Mouse (Mus musculus) liver, embryonic 16.5 days (tissue): ENCODE measurements around the gene Spag16. TPM values are rescaled to one million over a fixed set of nuclear protein-coding genes. Genes with fewer than 3 reads are reported as not detected.

Experiments used
- ATAC-seq: fragments of 200-750 bp; cut with Nextera tagmentation; 2 replicates; pipeline ENCODE4 v1.8.0; 2017; ENCODE audit warnings: low read depth, mild to moderate bottlenecking, moderate number of reproducible peaks, moderate library complexity
- H3K27ac ChIP-seq: fragments of 300-500 bp; sonication (generic); 2 replicates; pipeline ENCODE4 v1.5.1; 2014; ENCODE audit warnings: mild to moderate bottlenecking, low read length
- H3K27me3 ChIP-seq: fragments of 300-500 bp; sonication (generic); 2 replicates; pipeline ENCODE4 v1.6.1; 2014; ENCODE audit warnings: low read depth, low read length, mixed read lengths; ENCODE audit not compliant: control insufficient read depth, insufficient read depth
- H3K36me3 ChIP-seq: fragments of 300-500 bp; sonication (generic); 2 replicates; pipeline ENCODE4 v1.6.1; 2014; ENCODE audit warnings: mild to moderate bottlenecking; ENCODE audit not compliant: control insufficient read depth, insufficient read depth
- H3K4me1 ChIP-seq: fragments of 300-500 bp; sonication (generic); 2 replicates; pipeline ENCODE4 v1.6.1; 2014; ENCODE audit warnings: low read depth, low read length, mixed read lengths; ENCODE audit not compliant: control insufficient read depth
- H3K4me2 ChIP-seq: fragments of 300-500 bp; sonication (generic); 2 replicates; pipeline ENCODE4 v1.6.1; 2014; ENCODE audit warnings: low read depth, low read length, mixed read lengths
- H3K4me3 ChIP-seq: fragments of 300-500 bp; sonication (generic); 2 replicates; pipeline ENCODE4 v1.5.1; 2014; ENCODE audit warnings: low read depth, mild to moderate bottlenecking, low read length
- H3K9ac ChIP-seq: fragments of 300-500 bp; sonication (generic); 2 replicates; pipeline ENCODE4 v1.6.1; 2014; ENCODE audit warnings: low read depth, low read length
- H3K9me3 ChIP-seq: fragments of 300-500 bp; sonication (generic); replicated peaks from 2 replicates; pipeline ENCODE4 v1.6.1; 2016; ENCODE audit warnings: low read length; ENCODE audit not compliant: control insufficient read depth
- WGBS: fragments of 180-500 bp; shearing (Covaris S2); extraction: QIAGEN DNeasy Blood & Tissue Kit; methylation state at CpG from one replicate; pipeline ENCODE4 v1.1.7; 2014; ENCODE audit not compliant: insufficient replicate concordance; 5-methylcytosine and 5-hydroxymethylcytosine counted together
- polyA plus RNA-seq: library from polyadenylated mRNA; unstranded; fragments of >200 nt; fragmentation: Nextera tagmentation; extraction: Ambion mirVana; gene quantifications from 2 replicates; pipeline ENCODE4 v1.2.1, GENCODE M21; 2015

The Spag16 gene
- polyA plus RNA-seq, 1 experiment from 2014 or later, result not detected

GRCm38 (mm10) chr1:70518918-70519317 is 692.1 kb downstream of the Spag16 start:
- no peaks in the 10 kb centered on the region for H3K36me3 ChIP-seq
- no peak for ATAC-seq
- H3K9ac ChIP-seq, result no peak overlapping the region
- no peak overlapping the region for H3K27ac ChIP-seq
- H3K27me3 ChIP-seq, result no peaks in the 10 kb centered on the region
- no peaks in the 10 kb centered on the region for H3K4me1 ChIP-seq
- H3K4me3 ChIP-seq, result no peak overlapping the region
- no peaks in the 10 kb centered on the region; the same call in 1 of the 2 replicates for H3K9me3 ChIP-seq
- H3K4me2 ChIP-seq, result no peak overlapping the region

- H3K9me3 ChIP-seq, result no peaks in the 10 kb centered on the region; the same call in 1 of the 2 replicates
- no peaks in the 10 kb centered on the region for H3K36me3 ChIP-seq
- H3K27ac ChIP-seq, result no peak overlapping the region
- no peak overlapping the region for H3K9ac ChIP-seq
- ATAC-seq, result no peak
- H3K4me3 ChIP-seq, result no peak overlapping the region
- 56% methylated on average over 2 of the region's 2 CpGs for WGBS
- no peak overlapping the region for H3K4me2 ChIP-seq
- H3K27me3 ChIP-seq, result no peaks in the 10 kb centered on the region
- no peaks in the 10 kb centered on the region for H3K4me1 ChIP-seq
Observed at GRCm38 (mm10) chr1:70527134-70527533, 700.4 kb downstream of the Spag16 start.

DNA sequence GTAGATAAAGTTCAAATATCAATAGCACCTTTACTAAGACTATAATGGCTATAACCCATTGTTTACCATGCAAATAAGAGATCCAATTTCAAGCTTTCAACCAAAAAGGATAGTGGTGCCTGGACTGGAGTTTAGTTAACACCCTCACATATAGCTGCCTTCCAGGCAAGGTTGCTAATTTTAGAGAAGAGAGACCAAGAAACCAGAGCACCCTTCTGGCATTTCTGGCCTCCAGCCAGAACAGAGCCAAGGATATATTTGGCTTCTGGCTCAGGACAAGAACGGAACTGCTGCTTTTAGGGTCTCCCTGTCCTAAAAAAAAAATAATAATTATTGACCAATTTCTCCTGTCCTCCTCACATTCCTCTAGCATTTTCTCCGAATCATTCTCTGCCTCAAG is 703.0 kb downstream of the Spag16 start:
- no peak overlapping the region for H3K9ac ChIP-seq
- no peak overlapping the region for H3K4me2 ChIP-seq
- no peaks in the 10 kb centered on the region for H3K4me1 ChIP-seq
- no peak for ATAC-seq
- no peaks in the 10 kb centered on the region for H3K36me3 ChIP-seq
- no peak overlapping the region for H3K4me3 ChIP-seq
- H3K27me3 ChIP-seq, result no peaks in the 10 kb centered on the region
- no peaks in the 10 kb centered on the region for H3K9me3 ChIP-seq
- H3K27ac ChIP-seq, result no peak overlapping the region
- 67% methylated on average over 2 of the region's 2 CpGs for WGBS

GRCm38 (mm10) chr1:70551839-70552238 is 725.1 kb downstream of the Spag16 start:
- no peaks in the 10 kb centered on the region for H3K9me3 ChIP-seq
- H3K9ac ChIP-seq, result no peak overlapping the region
- no peak for ATAC-seq
- no peak overlapping the region for H3K4me3 ChIP-seq
- WGBS, result 36% methylated on average over 2 of the region's 2 CpGs
- H3K4me1 ChIP-seq, result no peaks in the 10 kb centered on the region
- H3K27ac ChIP-seq, result no peak overlapping the region
- H3K4me2 ChIP-seq, result no peak overlapping the region
- no peaks in the 10 kb centered on the region for H3K36me3 ChIP-seq
- H3K27me3 ChIP-seq, result no peaks in the 10 kb centered on the region

DNA sequence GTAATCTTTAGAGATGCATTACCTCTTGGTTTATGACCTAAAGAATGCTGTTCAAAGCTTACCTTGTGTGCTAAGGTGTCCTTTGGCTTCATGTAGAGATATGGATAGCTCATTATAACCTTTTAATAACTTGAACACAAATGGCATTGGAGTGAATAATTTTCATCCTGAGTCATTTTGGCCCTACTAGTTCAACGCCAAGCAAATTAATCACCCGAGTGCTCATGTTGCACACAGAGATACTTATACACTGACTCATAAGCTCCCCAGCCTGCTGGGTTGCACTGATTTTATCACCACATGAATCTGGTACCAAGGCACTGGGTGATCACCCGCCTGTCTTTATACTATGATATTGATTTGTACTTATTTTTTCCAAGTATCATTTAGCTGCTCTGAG is 795.0 kb downstream of the Spag16 start:
- WGBS, result 60% methylated on average over 3 of the region's 3 CpGs
- H3K4me2 ChIP-seq, result no peak overlapping the region
- no peak overlapping the region for H3K9ac ChIP-seq
- ATAC-seq, result no peak
- no peaks in the 10 kb centered on the region for H3K9me3 ChIP-seq
- no peaks in the 10 kb centered on the region for H3K36me3 ChIP-seq
- H3K27ac ChIP-seq, result no peak overlapping the region
- no peak overlapping the region for H3K4me3 ChIP-seq
- no peaks in the 10 kb centered on the region for H3K27me3 ChIP-seq
- H3K4me1 ChIP-seq, result no peaks in the 10 kb centered on the region

- ATAC-seq, result no peak
- Histone ChIP-seq H3K9me3 (no peaks in the 10 kb centered on the region), H3K36me3 (no peaks in the 10 kb centered on the region), H3K27me3 (no peaks in the 10 kb centered on the region), H3K27ac (no peak overlapping the region), H3K9ac (no peak overlapping the region), H3K4me3 (no peak overlapping the region), H3K4me1 (no peaks in the 10 kb centered on the region), H3K4me2 (no peak overlapping the region)
- WGBS, result 63% methylated on average over 5 of the region's 5 CpGs
Observed at GRCm38 (mm10) chr1:70624803-70625460, 798.2 kb downstream of the Spag16 start.

DNA sequence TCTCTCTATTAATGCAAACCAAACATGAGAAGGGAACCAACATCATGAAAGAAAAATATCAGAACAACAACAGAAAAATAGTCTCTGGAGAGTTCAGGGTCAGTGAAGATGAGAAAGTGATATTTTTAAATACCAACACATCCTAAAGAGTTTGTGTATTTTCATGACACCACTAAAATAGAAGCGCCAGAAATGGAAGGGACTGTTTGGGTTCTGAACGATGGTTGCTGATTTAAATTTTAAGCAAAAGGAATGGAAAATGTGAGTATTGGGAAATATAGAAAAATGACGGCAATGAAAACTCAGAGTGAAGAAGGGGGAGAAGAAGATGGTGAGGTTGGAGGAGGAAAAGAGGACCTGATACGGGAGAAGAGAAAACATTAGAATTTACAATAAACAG is 825.9 kb downstream of the Spag16 start:
- no peak for ATAC-seq
- H3K4me3 ChIP-seq, result no peak overlapping the region
- no peak overlapping the region for H3K4me2 ChIP-seq
- H3K4me1 ChIP-seq, result no peaks in the 10 kb centered on the region
- H3K36me3 ChIP-seq, result no peaks in the 10 kb centered on the region
- H3K9ac ChIP-seq, result no peak overlapping the region
- WGBS, result 69% methylated on average over 4 of the region's 4 CpGs
- H3K27me3 ChIP-seq, result no peaks in the 10 kb centered on the region
- H3K9me3 ChIP-seq, result no peaks in the 10 kb centered on the region
- H3K27ac ChIP-seq, result no peak overlapping the region

- no peak for ATAC-seq
- Histone ChIP-seq H3K4me1 (no peaks in the 10 kb centered on the region), H3K9me3 (no peaks in the 10 kb centered on the region)
Observed at GRCm38 (mm10) chr1:70692529-70692928, 865.8 kb downstream of the Spag16 start.

GRCm38 (mm10) chr1:70700270-70700669 is 873.5 kb downstream of the Spag16 start:
- no peaks in the 10 kb centered on the region for H3K9me3 ChIP-seq
- H3K27me3 ChIP-seq, result no peaks in the 10 kb centered on the region
- no peaks in the 10 kb centered on the region for H3K36me3 ChIP-seq
- H3K4me1 ChIP-seq, result no peaks in the 10 kb centered on the region
- H3K4me3 ChIP-seq, result no peak overlapping the region
- ATAC-seq, result no peak
- WGBS, result 58% methylated on average over 5 of the region's 5 CpGs
- H3K27ac ChIP-seq, result no peak overlapping the region
- no peak overlapping the region for H3K9ac ChIP-seq
- H3K4me2 ChIP-seq, result no peak overlapping the region

More at GRCm38 (mm10) chr1:70692529-70692928, 865.8 kb downstream of the Spag16 start:
- H3K4me2 ChIP-seq, result no peak overlapping the region
- H3K27me3 ChIP-seq, result no peaks in the 10 kb centered on the region
- H3K27ac ChIP-seq, result no peak overlapping the region
- no peak overlapping the region for H3K4me3 ChIP-seq
- H3K9ac ChIP-seq, result no peak overlapping the region
- 62% methylated on average over 2 of the region's 2 CpGs for WGBS
- no peaks in the 10 kb centered on the region for H3K36me3 ChIP-seq
